Mouse (Mus musculus): Measurements from ENCODE around the gene Clic5. TPM values are rescaled to one million over a fixed set of nuclear protein-coding genes. Genes with fewer than 3 reads are reported as not detected.

Clic5 gene
- polyA plus RNA-seq, 1 experiment = 1.9 TPM

GRCm38 (mm10) chr17:44188769-44189145, 373 bp downstream of the Clic5 start:
- Histone ChIP-seq H3K36me3 (ENCODE audit: control insufficient read depth, insufficient read depth) (no peaks in the 10 kb centered on the region), H3ac (ENCODE audit: control insufficient read depth, insufficient read length) (no peak overlapping the region), H3K27me3 (ENCODE audit: control insufficient read depth, insufficient read depth, insufficient read length) (peaks cover 5% of the 10 kb centered on the region), H3K4me2 (ENCODE audit: low read depth) (peak overlapping the region; percentile 95), H3K4me3 (peak overlapping the region; percentile 22), H3K79me2 (ENCODE audit: control insufficient read depth, insufficient read depth) (no peaks in the 10 kb centered on the region)
- TF ChIP-seq TCF12 (IDR thresholded peaks at IDR 0.05; ENCODE audit: insufficient read depth, poor library complexity, severe bottlenecking) = no peak
- no peak for TF ChIP-seq TCF3 (IDR thresholded peaks at IDR 0.05; ENCODE audit: insufficient read length, low read depth)
- TF ChIP-seq MAX (IDR thresholded peaks at IDR 0.05; ENCODE audit: low read depth) = no peak
- TF ChIP-seq POLR2AphosphoS2 (IDR thresholded peaks at IDR 0.05; ENCODE audit: insufficient read length, low read depth) = no peak
- no peak for TF ChIP-seq E2F4 (IDR thresholded peaks at IDR 0.05; ENCODE audit: insufficient read depth)
- no peak for TF ChIP-seq SRF (IDR thresholded peaks at IDR 0.05; ENCODE audit: control insufficient read depth, insufficient read length, low read depth)

- Histone ChIP-seq H3ac (ENCODE audit: control insufficient read depth, insufficient read length) (no peak overlapping the region), H3K36me3 (ENCODE audit: control insufficient read depth, insufficient read depth) (no peaks in the 10 kb centered on the region), H3K4me2 (ENCODE audit: low read depth) (peak overlapping the region; percentile 12), H3K79me2 (ENCODE audit: control insufficient read depth, insufficient read depth) (no peaks in the 10 kb centered on the region), H3K27me3 (ENCODE audit: control insufficient read depth, insufficient read depth, insufficient read length) (peaks cover 5% of the 10 kb centered on the region), H3K4me3 (peak overlapping the region; percentile 22)
- TF ChIP-seq MYOD1 (IDR thresholded peaks at IDR 0.05; ENCODE audit: control insufficient read depth in 1 of 3, insufficient read length in 2 of 3, low read depth in 2 of 3) = no peak
- no peak for TF ChIP-seq USF1 (IDR thresholded peaks at IDR 0.05; ENCODE audit: low read depth)
- no peak for TF ChIP-seq MYOG (IDR thresholded peaks at IDR 0.05; ENCODE audit: control insufficient read depth in 1 of 3, insufficient read depth in 1 of 3, insufficient read length in 2 of 3, low read depth in 2 of 3)
- TF ChIP-seq POLR2AphosphoS2 (IDR thresholded peaks at IDR 0.05; ENCODE audit: insufficient read length, low read depth) = no peak
- TF ChIP-seq CEBPB (IDR thresholded peaks at IDR 0.05; ENCODE audit: insufficient read depth, poor library complexity, severe bottlenecking) = no peak
- TF ChIP-seq MAX (IDR thresholded peaks at IDR 0.05; ENCODE audit: low read depth) = no peak
- no peak for TF ChIP-seq E2F4 (IDR thresholded peaks at IDR 0.05; ENCODE audit: insufficient read depth)
- no peak for TF ChIP-seq SRF (IDR thresholded peaks at IDR 0.05; ENCODE audit: control insufficient read depth, insufficient read length, low read depth)
- TF ChIP-seq TCF3 (IDR thresholded peaks at IDR 0.05; ENCODE audit: insufficient read length, low read depth) = no peak
- no peak for TF ChIP-seq POLR2A (IDR thresholded peaks at IDR 0.05; ENCODE audit: insufficient read length, low read depth)
- TF ChIP-seq TCF12 (IDR thresholded peaks at IDR 0.05; ENCODE audit: insufficient read depth, poor library complexity, severe bottlenecking) = no peak
- TF ChIP-seq REST (IDR thresholded peaks at IDR 0.05; ENCODE audit: insufficient read depth, insufficient read length) = no peak
These were observed 1.3 kb downstream of the Clic5 start for GRCm38 (mm10) chr17:44189696-44190095.

GRCm38 (mm10) chr17:44190246-44190645, 1.9 kb downstream of the Clic5 start:
- Histone ChIP-seq H3K36me3 (ENCODE audit: control insufficient read depth, insufficient read depth) (no peaks in the 10 kb centered on the region), H3K4me2 (ENCODE audit: low read depth) (no peak overlapping the region), H3K4me3 (no peak overlapping the region), H3ac (ENCODE audit: control insufficient read depth, insufficient read length) (no peak overlapping the region), H3K79me2 (ENCODE audit: control insufficient read depth, insufficient read depth) (no peaks in the 10 kb centered on the region), H3K27me3 (ENCODE audit: control insufficient read depth, insufficient read depth, insufficient read length) (peaks cover 5% of the 10 kb centered on the region)
- TF ChIP-seq MYOD1 (IDR thresholded peaks at IDR 0.05; ENCODE audit: control insufficient read depth in 1 of 3, insufficient read length in 2 of 3, low read depth in 2 of 3) (no peak), MYOG (IDR thresholded peaks at IDR 0.05; ENCODE audit: control insufficient read depth in 1 of 3, insufficient read depth in 1 of 3, insufficient read length in 2 of 3, low read depth in 2 of 3) (no peak), SRF (IDR thresholded peaks at IDR 0.05; ENCODE audit: control insufficient read depth, insufficient read length, low read depth) (no peak), TCF12 (IDR thresholded peaks at IDR 0.05; ENCODE audit: insufficient read depth, poor library complexity, severe bottlenecking) (no peak), E2F4 (IDR thresholded peaks at IDR 0.05; ENCODE audit: insufficient read depth) (no peak), TCF3 (IDR thresholded peaks at IDR 0.05; ENCODE audit: insufficient read length, low read depth) (no peak), POLR2AphosphoS2 (IDR thresholded peaks at IDR 0.05; ENCODE audit: insufficient read length, low read depth) (no peak), MAX (IDR thresholded peaks at IDR 0.05; ENCODE audit: low read depth) (no peak), POLR2A (IDR thresholded peaks at IDR 0.05; ENCODE audit: insufficient read length, low read depth) (no peak), USF1 (IDR thresholded peaks at IDR 0.05; ENCODE audit: low read depth) (no peak), REST (IDR thresholded peaks at IDR 0.05; ENCODE audit: insufficient read depth, insufficient read length) (no peak), CEBPB (IDR thresholded peaks at IDR 0.05; ENCODE audit: insufficient read depth, poor library complexity, severe bottlenecking) (no peak)

- Histone ChIP-seq H3K4me2 (ENCODE audit: low read depth) (no peak overlapping the region), H3K79me2 (ENCODE audit: control insufficient read depth, insufficient read depth) (no peaks in the 10 kb centered on the region), H3ac (ENCODE audit: control insufficient read depth, insufficient read length) (no peak overlapping the region), H3K4me3 (no peak overlapping the region), H3K27me3 (ENCODE audit: control insufficient read depth, insufficient read depth, insufficient read length) (peaks cover 5% of the 10 kb centered on the region), H3K36me3 (ENCODE audit: control insufficient read depth, insufficient read depth) (no peaks in the 10 kb centered on the region)
- TF ChIP-seq TCF12 (IDR thresholded peaks at IDR 0.05; ENCODE audit: insufficient read depth, poor library complexity, severe bottlenecking) (no peak), SRF (IDR thresholded peaks at IDR 0.05; ENCODE audit: control insufficient read depth, insufficient read length, low read depth) (no peak), TCF3 (IDR thresholded peaks at IDR 0.05; ENCODE audit: insufficient read length, low read depth) (no peak), CEBPB (IDR thresholded peaks at IDR 0.05; ENCODE audit: insufficient read depth, poor library complexity, severe bottlenecking) (no peak), MAX (IDR thresholded peaks at IDR 0.05; ENCODE audit: low read depth) (no peak), MYOD1 (IDR thresholded peaks at IDR 0.05; ENCODE audit: control insufficient read depth in 1 of 3, insufficient read length in 2 of 3, low read depth in 2 of 3) (no peak), POLR2A (IDR thresholded peaks at IDR 0.05; ENCODE audit: insufficient read length, low read depth) (no peak), E2F4 (IDR thresholded peaks at IDR 0.05; ENCODE audit: insufficient read depth) (no peak), MYOG (IDR thresholded peaks at IDR 0.05; ENCODE audit: control insufficient read depth in 1 of 3, insufficient read depth in 1 of 3, insufficient read length in 2 of 3, low read depth in 2 of 3) (no peak), REST (IDR thresholded peaks at IDR 0.05; ENCODE audit: insufficient read depth, insufficient read length) (no peak), POLR2AphosphoS2 (IDR thresholded peaks at IDR 0.05; ENCODE audit: insufficient read length, low read depth) (no peak)
These were observed 4.6 kb downstream of the Clic5 start for GRCm38 (mm10) chr17:44192981-44193380.

GRCm38 (mm10) chr17:44199158-44199557, 10.8 kb downstream of the Clic5 start:
- no peaks in the 10 kb centered on the region for H3K79me2 ChIP-seq (ENCODE audit: control insufficient read depth, insufficient read depth)
- no peaks in the 10 kb centered on the region for H3K27me3 ChIP-seq (ENCODE audit: control insufficient read depth, insufficient read depth, insufficient read length)
- H3K36me3 ChIP-seq (ENCODE audit: control insufficient read depth, insufficient read depth) = no peaks in the 10 kb centered on the region
- no peak overlapping the region for H3K4me2 ChIP-seq (ENCODE audit: low read depth)
- no peak for TF ChIP-seq CEBPB (IDR thresholded peaks at IDR 0.05; ENCODE audit: insufficient read depth, poor library complexity, severe bottlenecking)
- TF ChIP-seq MYOD1 (IDR thresholded peaks at IDR 0.05; ENCODE audit: control insufficient read depth in 1 of 3, insufficient read length in 2 of 3, low read depth in 2 of 3) = no peak
- no peak for TF ChIP-seq MAX (IDR thresholded peaks at IDR 0.05; ENCODE audit: low read depth)
- TF ChIP-seq USF1 (IDR thresholded peaks at IDR 0.05; ENCODE audit: low read depth) = no peak
- no peak for TF ChIP-seq MYOG (IDR thresholded peaks at IDR 0.05; ENCODE audit: control insufficient read depth in 1 of 3, insufficient read depth in 1 of 3, insufficient read length in 2 of 3, low read depth in 2 of 3)
- no peak for TF ChIP-seq TCF12 (IDR thresholded peaks at IDR 0.05; ENCODE audit: insufficient read depth, poor library complexity, severe bottlenecking)
- H3ac ChIP-seq (ENCODE audit: control insufficient read depth, insufficient read length) = no peak overlapping the region
- H3K4me3 ChIP-seq = no peak overlapping the region
